Comparison of ENCODE assay signal across 20 mouse cellular contexts in the genomic region with DNA sequence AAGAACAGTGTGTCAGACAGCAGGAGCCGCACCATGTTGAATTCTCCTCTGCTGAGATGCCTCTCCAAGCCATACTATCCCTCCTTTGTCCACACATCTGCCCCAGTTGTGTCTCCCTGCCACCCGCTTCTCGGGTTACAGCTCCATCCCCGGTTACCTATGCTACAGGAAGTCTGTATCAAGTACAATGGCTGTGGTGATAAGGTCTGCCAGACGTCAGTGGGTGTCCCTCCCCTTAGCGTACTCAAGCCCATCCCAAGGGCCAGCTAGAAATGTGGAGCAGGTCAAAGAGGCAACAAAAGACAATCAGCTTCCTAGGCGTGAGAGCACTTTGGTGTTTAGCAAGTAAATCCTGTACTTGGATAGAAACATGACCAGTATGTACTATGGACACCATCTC. TPM values are rescaled to one million over a fixed set of nuclear protein-coding genes. Genes with fewer than 3 reads are reported as not detected.
"Had no signal": no experiment of that assay in that cellular context is flagged by ENCODE, and none has a peak within 500 bp of the region (broad histone marks: within the 10 kb centered on the region; RNA-seq: fewer than 3 reads in every experiment).

No protein-coding gene starts in this region.

- H3K4me1 ChIP-seq: liver, embryonic 13.5 days; liver, embryonic 15.5 days; lung, embryonic 15.5 days; midbrain, embryonic 12.5 days; neural tube, embryonic 12.5 days had no signal

- H3K27ac ChIP-seq: liver, embryonic 13.5 days; liver, embryonic 15.5 days; lung, embryonic 15.5 days; midbrain, embryonic 12.5 days; neural tube, embryonic 12.5 days had no signal

- H3K9me3 ChIP-seq: liver, embryonic 13.5 days; liver, embryonic 15.5 days; lung, embryonic 15.5 days; midbrain, embryonic 12.5 days; neural tube, embryonic 12.5 days had no signal

- ATAC-seq: liver, postnatal 0 days had no signal

- H3K4me3 ChIP-seq: liver, embryonic 13.5 days; liver, embryonic 15.5 days; lung, embryonic 15.5 days; midbrain, embryonic 12.5 days; neural tube, embryonic 12.5 days had no signal

- H3K4me2 ChIP-seq: liver, embryonic 13.5 days; liver, embryonic 15.5 days; lung, embryonic 15.5 days; midbrain, embryonic 12.5 days; neural tube, embryonic 12.5 days had no signal

- H3K9ac ChIP-seq: liver, embryonic 13.5 days; liver, embryonic 15.5 days; liver, postnatal 0 days; lung, embryonic 15.5 days; midbrain, embryonic 12.5 days; neural tube, embryonic 12.5 days had no signal

- H3K36me3 ChIP-seq: liver, embryonic 13.5 days; liver, embryonic 15.5 days; lung, embryonic 15.5 days; midbrain, embryonic 12.5 days; neural tube, embryonic 12.5 days had no signal

- DNase-seq: liver, embryonic 13.5 days; liver, postnatal 0 days; lung, adult 2 months; lung, postnatal 10 days; lung, postnatal 4 days; midbrain, embryonic 14.5 days; right cerebral cortex, postnatal 25 days; right cerebral cortex, postnatal 4 days; spleen, adult 18-20 months; thymus, adult 2 months; thymus, postnatal 25 days; thymus, postnatal 4 days had no signal

RNA-seq across cellular contexts. Expression of gene D330020A13Rik, which starts 5.6 kb away (rescaled TPM):
- polyA plus RNA-seq: liver, embryonic 13.5 days; liver, embryonic 15.5 days; liver, postnatal 0 days; lung, adult 2 months; midbrain, embryonic 12.5 days; neural tube, embryonic 14.5 days; stomach, embryonic 14.5 days; stomach, embryonic 16.5 days; thymus, adult 2 months; urinary bladder, adult 2 months had no signal

RNA-seq across cellular contexts. Expression of gene B4galnt3, which starts 5.8 kb away (rescaled TPM):
- polyA plus RNA-seq: midbrain, embryonic 14.5 days had no signal
